Mouse (Mus musculus) spleen, postnatal 4 days (tissue): ENCODE results near the gene Asb18.

Experiments
- DNase-seq, 2 experiments: peaks; one replicate each; pipeline ENCODE4 v3.0.0; 2022; ENCODE audit warnings: low spot score in 2 of 2

The Asb18 gene

DNA sequence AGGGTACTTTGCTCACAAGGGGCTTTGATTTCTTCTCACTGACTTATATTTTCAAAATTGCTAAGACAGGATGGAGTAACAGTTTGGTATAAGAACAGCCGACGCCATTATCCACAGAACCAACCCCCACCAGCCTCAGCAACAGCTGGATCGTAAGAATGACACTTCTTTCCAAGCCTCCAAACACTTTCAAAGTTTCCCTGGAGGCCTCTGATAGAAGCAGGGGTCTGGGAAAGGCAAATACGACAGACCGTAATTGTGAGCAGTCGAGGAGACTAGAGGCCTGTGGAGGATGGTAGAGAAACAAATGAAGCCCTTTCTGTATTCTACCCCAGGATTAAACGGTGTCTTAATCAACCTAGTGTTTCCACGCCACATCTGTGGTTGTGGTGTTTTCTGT is 42.6 kb downstream of the Asb18 start:
- no peak for DNase-seq

- no peak for DNase-seq
Observed at GRCm38 (mm10) chr1:89969714-89970110, 44.8 kb downstream of the Asb18 start.

DNA sequence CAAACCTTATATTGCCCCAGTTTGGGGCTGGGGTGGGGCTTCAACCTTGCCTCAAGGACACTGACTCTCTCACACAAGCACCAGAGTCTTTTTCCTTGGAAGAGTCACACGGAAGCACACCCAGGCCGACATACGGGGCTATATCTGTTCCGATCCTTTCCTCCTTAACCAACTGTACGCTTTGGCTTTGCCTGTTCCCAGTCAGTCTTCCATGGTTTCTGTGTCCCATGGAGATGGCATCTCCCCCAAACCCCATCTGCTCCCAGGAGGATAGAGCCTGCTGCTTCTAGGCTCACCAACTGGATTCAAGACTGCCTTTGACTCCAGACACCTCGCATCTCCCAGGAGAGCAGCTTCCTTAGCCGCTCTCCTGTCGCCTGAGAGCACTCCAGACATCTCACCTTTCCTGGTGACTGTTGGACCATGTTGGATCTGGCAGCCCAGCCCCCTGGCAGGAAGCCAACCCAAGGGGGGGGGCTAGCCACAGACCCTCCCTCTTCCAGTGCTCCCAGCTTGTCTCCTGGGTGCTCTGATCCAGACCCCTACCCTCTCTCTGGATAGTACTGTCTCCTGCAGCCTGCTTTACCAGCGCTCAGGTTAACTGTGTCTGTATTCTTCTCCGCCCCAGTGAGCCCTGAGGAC is 45.3 kb downstream of the Asb18 start:
- DNase-seq = no peak

DNA sequence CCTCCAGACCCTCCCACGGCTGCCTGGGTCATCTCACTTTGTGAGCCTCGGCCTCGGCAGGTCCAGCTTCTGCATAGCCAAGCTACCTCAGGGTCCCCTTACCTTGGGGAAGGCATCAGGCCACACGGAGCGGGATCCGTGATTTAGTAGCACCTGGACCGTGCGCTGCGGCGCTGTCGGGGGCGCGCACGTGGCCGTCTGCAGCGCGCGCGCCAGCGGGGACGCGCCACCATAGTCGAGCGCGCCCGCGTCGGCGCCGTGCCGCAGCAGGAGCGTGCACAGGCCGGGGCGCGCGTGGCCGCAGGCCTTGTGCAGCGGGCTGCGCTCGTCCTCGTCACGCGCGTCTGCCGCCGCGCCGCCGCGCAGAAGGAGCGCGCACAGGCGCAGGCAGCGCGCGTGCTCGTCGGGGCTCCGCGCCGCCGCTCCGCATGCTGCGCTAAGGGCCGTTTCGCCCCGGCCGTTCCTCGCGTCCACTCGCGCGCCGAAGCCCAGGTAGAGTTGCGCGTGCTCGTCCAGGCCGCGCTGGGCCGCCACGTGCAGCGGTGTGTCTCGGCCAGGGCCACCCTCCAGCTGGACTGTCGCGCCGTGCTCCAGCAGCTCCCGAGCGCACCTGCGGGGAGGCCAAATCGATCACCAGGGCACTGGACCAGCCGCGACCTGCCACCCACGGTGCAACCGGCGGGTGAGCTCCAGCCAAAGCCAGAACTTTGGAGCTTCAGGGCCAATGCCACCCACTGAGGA is 46.2 kb downstream of the Asb18 start:
- DNase-seq = peak in 1 of 2 experiments; percentile 60

GRCm38 (mm10) chr1:89967585-89967984 is 46.9 kb downstream of the Asb18 start:
- DNase-seq = no peak

DNA sequence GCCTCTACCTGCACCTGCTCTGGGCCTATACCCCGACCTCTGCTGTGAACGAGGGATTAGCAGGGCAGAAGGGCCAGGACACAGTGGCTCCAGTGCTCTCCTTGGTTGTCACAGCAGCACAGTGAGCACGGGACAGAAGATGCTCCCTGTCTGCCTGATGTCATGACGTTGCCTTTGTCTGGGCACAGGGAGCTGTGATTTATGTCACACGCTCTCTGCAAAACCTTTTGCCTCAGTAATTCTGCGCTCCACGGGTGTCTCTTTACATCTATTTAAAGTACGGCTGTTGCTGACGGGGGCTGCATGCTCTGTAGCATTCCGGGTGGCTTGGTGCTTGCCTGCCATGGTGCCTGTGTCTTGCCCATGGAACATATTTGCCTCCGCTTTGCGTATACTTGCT is 50.0 kb downstream of the Asb18 start:
- no peak for DNase-seq

DNA sequence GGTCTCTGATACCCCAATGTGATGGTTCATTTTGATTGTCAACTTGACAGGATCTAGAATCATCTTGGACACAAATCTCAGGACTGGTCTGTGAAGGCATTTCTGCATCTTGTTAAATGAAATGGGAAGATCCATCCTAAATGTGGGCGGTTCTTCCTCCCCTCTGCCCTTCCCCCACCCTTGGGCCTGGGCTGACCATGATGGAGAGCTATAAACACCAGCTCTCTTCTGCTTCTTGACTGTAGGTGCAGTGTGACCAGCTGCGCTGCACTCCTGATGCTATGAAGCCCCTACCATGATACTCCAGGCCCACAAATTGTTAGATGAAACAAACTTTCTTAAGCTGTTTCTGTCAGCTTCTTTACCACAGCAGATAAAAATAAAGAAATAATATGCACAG is 51.2 kb downstream of the Asb18 start:
- DNase-seq = no peak

DNA sequence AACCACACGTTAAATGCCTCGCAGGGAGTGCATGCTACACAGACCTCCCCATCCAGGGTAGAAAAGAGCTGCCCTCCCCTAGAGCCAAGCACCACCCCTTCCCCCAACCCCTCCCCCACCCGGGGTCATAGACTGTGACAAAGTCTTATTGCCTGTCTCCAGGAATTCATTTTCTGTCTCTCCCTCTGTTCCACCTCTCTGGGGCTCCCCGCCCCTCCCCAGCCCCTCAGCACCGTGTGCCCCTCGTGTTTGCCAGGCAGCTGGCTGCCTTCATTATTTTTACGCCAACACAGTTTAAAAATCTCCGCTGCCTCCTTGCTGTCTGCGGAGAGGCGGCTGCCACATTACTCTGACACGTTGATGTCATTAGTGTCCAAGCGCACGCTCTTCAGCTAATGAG is 52.4 kb downstream of the Asb18 start:
- DNase-seq = no peak

DNA sequence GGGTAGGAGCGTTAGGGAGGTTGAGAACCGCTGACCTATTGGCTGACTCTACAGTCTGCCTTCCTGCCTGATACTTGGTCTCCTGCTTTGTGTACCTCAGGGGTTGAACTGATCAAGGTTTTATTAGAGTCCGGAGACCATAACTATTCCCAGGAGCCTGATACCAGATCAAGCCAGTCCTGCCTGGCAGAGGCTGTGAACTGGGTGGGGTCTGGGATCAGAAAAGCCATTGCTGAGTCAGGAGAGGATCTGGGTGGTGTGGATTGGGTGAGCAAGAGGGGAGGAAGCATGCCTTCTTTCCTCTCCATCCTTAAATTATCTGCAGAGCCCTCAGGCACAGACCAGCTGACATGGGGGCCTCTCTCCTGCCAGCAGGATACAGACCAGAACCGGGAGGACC is 55.1 kb downstream of the Asb18 start:
- DNase-seq = no peak

DNA sequence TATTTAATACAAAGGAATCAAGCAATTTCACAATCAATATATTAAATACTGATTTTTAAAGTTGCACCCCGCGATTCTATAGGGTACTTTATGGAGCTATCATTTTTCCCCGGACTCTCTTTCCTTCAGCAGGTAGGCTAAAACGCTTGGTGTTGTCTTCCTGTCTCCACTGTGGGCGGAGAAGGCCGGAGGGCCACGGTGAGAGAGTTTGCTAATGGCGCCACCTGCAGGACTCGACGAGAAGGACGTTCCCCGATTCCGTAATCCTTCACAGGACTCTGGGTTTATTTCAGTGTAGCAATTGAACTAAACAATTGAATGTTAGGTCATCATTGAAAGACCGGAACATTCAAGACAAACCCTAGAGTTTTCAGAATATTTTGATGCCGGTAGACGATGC is 71.3 kb downstream of the Asb18 start:
- peak; percentile 41 to 77 for DNase-seq

GRCm38 (mm10) chr1:89942395-89942976 is 72.0 kb downstream of the Asb18 start:
- no peak for DNase-seq

GRCm38 (mm10) chr1:89941701-89942381 is 72.6 kb downstream of the Asb18 start:
- DNase-seq = no peak

GRCm38 (mm10) chr1:89940961-89941524 is 73.4 kb downstream of the Asb18 start:
- no peak for DNase-seq

- peak; percentile 66 to 81 for DNase-seq
Observed at GRCm38 (mm10) chr1:89939981-89940726, 74.3 kb downstream of the Asb18 start.

GRCm38 (mm10) chr1:89939596-89939960 is 74.9 kb downstream of the Asb18 start:
- no peak for DNase-seq

- no peak for DNase-seq
Observed at GRCm38 (mm10) chr1:89938884-89939595, 75.4 kb downstream of the Asb18 start.

GRCm38 (mm10) chr1:89935493-89936348 is 78.7 kb downstream of the Asb18 start:
- no peak for DNase-seq

GRCm38 (mm10) chr1:89934316-89935260 is 79.9 kb downstream of the Asb18 start:
- no peak for DNase-seq

GRCm38 (mm10) chr1:89933786-89934185 is 80.7 kb downstream of the Asb18 start:
- no peak for DNase-seq
